Mouse (Mus musculus) E14TG2a.4 (cell line): ENCODE measurements around the gene Acsl6.
"Not testable (repeated sequence)": the region's sequence is repeated elsewhere in the genome, so short reads cannot be mapped to it uniquely, and the experiment has no call there.

Experiments used
- H3K27me3 ChIP-seq: 2 replicates; pipeline ENCODE4 v1.6.1; 2014; ENCODE audit warnings: low read length, control low read depth; ENCODE audit not compliant: insufficient read depth
- H3K36me3 ChIP-seq: 2 replicates; pipeline ENCODE4 v1.6.1; 2014; ENCODE audit warnings: low read length, control low read depth; ENCODE audit not compliant: insufficient read depth
- H3K4me1 ChIP-seq: replicated peaks from 2 replicates; pipeline ENCODE4 v1.6.1; 2014; ENCODE audit warnings: low read depth, low read length, control low read depth
- H3K4me3 ChIP-seq: replicated peaks from 2 replicates; pipeline ENCODE4 v1.5.1; 2014; ENCODE audit warnings: mild to moderate bottlenecking, low read length
- H3K9me3 ChIP-seq: 2 replicates; pipeline ENCODE4 v1.6.1; 2014; ENCODE audit warnings: low read length, control low read depth
- CTCF ChIP-seq: conservative IDR thresholded peaks from 2 replicates; pipeline ENCODE4 v1.5.1; 2014; ENCODE audit warnings: low read length
- NANOG ChIP-seq: IDR thresholded peaks from 2 replicates; pipeline ENCODE4 v1.6.1; 2014; ENCODE audit warnings: borderline replicate concordance, low read length, mixed read lengths
- POU5F1 ChIP-seq: IDR thresholded peaks from 2 replicates; pipeline ENCODE4 v1.6.1; 2014; ENCODE audit warnings: low read length, borderline replicate concordance

The Acsl6 gene

DNA sequence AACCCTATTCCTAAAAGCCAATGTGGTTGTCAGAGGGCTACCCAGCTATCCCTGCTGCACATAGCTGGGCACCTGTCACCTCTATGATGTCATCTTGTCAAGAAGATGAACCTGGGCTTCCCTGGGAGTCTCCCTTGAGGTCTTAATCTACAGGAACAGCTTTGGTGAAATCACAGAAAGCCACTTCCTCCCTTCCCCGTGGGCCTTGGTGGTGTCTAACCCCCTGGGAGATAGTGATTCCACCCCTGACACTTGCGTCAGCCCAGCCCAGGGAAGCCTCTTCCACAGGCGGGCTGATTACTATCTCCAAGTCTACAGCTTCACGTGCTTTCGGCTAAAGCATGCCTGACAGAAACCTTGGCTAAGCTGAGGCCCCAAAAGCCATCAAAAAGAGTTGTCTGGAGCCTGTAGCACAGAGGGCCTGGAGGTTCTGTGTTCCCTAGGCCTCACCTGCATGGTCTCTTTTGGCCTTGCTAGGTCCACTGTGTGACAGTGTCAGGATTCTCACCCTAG, 32.1 kb upstream of the Acsl6 start:
- TF ChIP-seq NANOG, result no peak
- TF ChIP-seq CTCF, result no peak
- TF ChIP-seq POU5F1, result no peak
- Histone ChIP-seq H3K36me3 (no peaks in the 10 kb centered on the region), H3K9me3 (no peaks in the 10 kb centered on the region), H3K4me3 (no peak overlapping the region), H3K27me3 (no peaks in the 10 kb centered on the region), H3K4me1 (0 out of 2 replicates have a peak, but pooled peaks cover 3% of the 10 kb centered on the region)

DNA sequence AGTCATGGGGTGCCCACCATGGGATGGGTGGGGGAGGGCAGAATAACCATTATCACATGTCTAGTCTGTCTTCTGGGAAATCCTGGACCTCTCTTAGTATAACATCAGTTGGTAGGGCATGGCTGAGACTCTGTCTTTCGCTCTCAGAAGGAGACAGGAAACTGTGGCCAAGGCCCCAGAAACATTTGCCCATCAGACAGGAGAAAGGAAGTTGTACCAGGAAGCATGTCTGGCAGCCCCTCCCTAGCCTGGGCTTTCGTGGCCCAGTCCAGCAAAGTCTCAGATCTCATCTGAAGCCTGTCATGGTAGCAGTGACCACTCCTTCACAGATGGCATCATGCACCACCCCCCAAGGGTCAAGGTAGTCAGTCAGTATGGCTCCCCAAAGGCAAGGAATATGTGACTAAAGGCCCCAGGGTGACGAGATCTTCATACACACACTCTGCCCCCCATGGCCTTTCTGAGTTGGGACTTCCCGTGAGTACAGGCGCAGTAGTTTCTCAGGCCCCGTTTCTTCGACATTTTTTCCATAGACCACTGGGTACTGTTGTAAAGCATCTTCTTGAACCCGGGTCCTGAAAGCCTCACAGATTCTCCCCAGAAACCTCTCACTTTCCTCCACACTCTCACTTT, 15.7 kb upstream of the Acsl6 start:
- Histone ChIP-seq H3K4me1 (no peaks in the 10 kb centered on the region), H3K9me3 (no peaks in the 10 kb centered on the region), H3K4me3 (no peak overlapping the region), H3K27me3 (no peaks in the 10 kb centered on the region), H3K36me3 (no peaks in the 10 kb centered on the region)
- TF ChIP-seq CTCF (no peak), NANOG (no peak), POU5F1 (no peak)

DNA sequence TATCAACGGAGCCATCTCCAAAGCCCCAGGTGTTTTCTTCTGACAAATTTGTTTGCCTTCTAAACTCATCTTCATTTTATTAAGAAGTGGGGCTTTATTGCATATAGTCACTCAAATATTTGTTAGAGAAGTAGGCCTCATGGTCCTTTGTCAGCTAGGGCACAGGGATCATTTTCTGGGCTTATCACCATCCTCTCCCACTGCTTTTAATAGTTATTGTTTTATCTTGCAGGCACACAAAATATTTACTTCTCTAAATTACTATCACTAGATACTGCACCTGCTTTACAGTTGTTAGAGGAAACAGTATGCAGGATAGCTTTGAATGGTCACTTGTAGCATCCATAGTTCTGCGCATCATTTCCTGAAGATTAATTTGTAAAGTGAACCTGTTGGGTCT, 11.4 kb upstream of the Acsl6 start:
- H3K9me3 ChIP-seq, result 0 out of 2 replicates have a peak, but pooled peaks cover under 1% of the 10 kb centered on the region
- no peaks in the 10 kb centered on the region for H3K4me1 ChIP-seq
- H3K4me3 ChIP-seq, result no peak overlapping the region
- H3K27me3 ChIP-seq, result no peaks in the 10 kb centered on the region
- no peaks in the 10 kb centered on the region for H3K36me3 ChIP-seq
- TF ChIP-seq NANOG (no peak), CTCF (no peak), POU5F1 (no peak)

GRCm38 (mm10) chr11:54293980-54294807, 9.4 kb upstream of the Acsl6 start:
- Histone ChIP-seq H3K4me1 (no peaks in the 10 kb centered on the region), H3K36me3 (no peaks in the 10 kb centered on the region), H3K9me3 (peaks cover 3% of the 10 kb centered on the region; the same call in 1 of the 2 replicates), H3K4me3 (no peak overlapping the region), H3K27me3 (no peaks in the 10 kb centered on the region)
- TF ChIP-seq CTCF (no peak), POU5F1 (no peak), NANOG (no peak)

GRCm38 (mm10) chr11:54295971-54296370, 7.6 kb upstream of the Acsl6 start:
- Histone ChIP-seq H3K36me3 (no peaks in the 10 kb centered on the region), H3K4me1 (no peaks in the 10 kb centered on the region), H3K9me3 (peaks cover 3% of the 10 kb centered on the region; the same call in 1 of the 2 replicates), H3K4me3 (no peak overlapping the region), H3K27me3 (no peaks in the 10 kb centered on the region)
- TF ChIP-seq NANOG, result no peak
- TF ChIP-seq POU5F1, result no peak
- no peak for TF ChIP-seq CTCF

DNA sequence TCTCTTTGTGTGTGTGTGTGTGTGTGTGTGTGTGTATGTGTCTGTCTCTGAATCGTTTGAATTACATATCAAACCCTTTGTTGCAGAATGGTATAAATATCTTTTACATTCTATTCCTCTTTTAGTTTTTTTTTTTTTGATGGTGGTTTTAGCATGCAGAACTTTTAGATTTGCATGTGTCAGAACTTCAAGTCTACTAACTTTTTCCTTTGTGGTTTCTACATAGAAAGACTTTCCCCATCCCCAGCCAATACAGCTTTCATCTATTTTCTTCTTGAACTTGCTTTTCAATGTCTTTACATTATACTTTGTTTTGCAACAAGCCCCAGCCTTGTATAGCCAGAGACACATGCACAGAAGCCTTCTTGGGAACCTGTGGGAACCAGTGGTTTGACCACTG, 6.9 kb upstream of the Acsl6 start:
- Histone ChIP-seq H3K27me3 (peaks cover 1% of the 10 kb centered on the region; the same call in 1 of the 2 replicates), H3K4me1 (no peaks in the 10 kb centered on the region), H3K9me3 (peaks cover 3% of the 10 kb centered on the region; the same call in 1 of the 2 replicates), H3K4me3 (no peak overlapping the region), H3K36me3 (no peaks in the 10 kb centered on the region)
- TF ChIP-seq NANOG, result no peak
- TF ChIP-seq POU5F1, result no peak

- not testable (repeated sequence) for H3K4me3 ChIP-seq, H3K4me1 ChIP-seq, H3K27me3 ChIP-seq, H3K36me3 ChIP-seq, H3K9me3 ChIP-seq
These were observed 6.1 kb upstream of the Acsl6 start for GRCm38 (mm10) chr11:54297471-54297870.

GRCm38 (mm10) chr11:54298777-54299176, 4.8 kb upstream of the Acsl6 start:
- peak; percentile 80 for TF ChIP-seq CTCF
- no peak for TF ChIP-seq NANOG
- H3K27me3 ChIP-seq, result peaks cover 12% of the 10 kb centered on the region; the same call in 1 of the 2 replicates
- no peaks in the 10 kb centered on the region for H3K36me3 ChIP-seq
- no peak overlapping the region for H3K4me3 ChIP-seq
- H3K9me3 ChIP-seq, result peaks cover 3% of the 10 kb centered on the region; the same call in 1 of the 2 replicates
- H3K4me1 ChIP-seq, result peaks cover 4% of the 10 kb centered on the region

DNA sequence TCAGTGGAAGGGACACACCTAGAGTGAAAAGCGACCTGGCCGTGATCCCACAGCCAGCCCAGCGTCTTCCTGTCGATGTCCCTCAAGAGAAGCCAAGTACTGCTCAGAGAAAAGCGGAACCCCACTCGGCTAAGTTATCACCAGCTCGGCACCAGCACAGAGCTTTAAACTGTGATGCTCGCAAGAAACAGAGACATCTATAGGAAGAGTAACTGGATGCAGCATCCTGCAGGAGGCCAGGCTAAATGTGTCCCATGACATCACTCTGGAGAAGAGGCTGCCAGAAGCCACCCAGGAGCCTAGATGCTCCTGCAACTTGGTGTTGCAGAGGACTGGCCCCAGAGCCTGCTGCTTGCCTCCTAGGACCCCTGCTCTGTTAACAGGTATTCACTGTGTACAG, 1.6 kb upstream of the Acsl6 start:
- Histone ChIP-seq H3K9me3 (peaks cover 3% of the 10 kb centered on the region; the same call in 1 of the 2 replicates), H3K4me1 (peaks cover 12% of the 10 kb centered on the region), H3K36me3 (no peaks in the 10 kb centered on the region), H3K27me3 (peaks cover 35% of the 10 kb centered on the region), H3K4me3 (no peak overlapping the region)
- TF ChIP-seq POU5F1 (no peak), NANOG (no peak), CTCF (no peak)
